10 mouse cellular contexts compared by ENCODE assay signal in the genomic region with DNA sequence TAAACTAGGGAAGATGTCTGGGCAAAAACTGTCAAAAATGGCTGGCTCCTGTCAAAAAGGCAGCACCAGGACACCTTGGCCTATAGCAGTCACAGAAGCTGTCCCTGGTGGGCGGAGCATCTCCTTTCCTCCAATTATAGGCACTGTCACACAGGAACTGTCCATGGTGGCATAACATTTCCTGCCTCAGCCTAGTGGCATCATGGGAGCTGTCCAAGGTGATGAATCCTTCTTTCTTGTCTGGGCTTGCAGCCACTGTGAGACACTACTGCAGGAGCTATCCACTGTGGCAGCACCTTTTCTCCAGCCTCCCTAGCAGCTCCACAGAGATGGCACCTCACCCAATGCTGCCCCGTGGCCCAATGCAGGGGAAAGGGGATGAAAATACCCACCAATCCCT. TPM values are rescaled to one million over a fixed set of nuclear protein-coding genes. Genes with fewer than 3 reads are reported as not detected.
DNase-seq lines count a peak whose midpoint lies in the region; ATAC-seq lines count a peak whose summit lies in the region.
"Had no signal": no experiment of that assay in that cellular context is flagged by ENCODE, and none has a peak within 500 bp of the region (broad histone marks: within the 10 kb centered on the region; RNA-seq: fewer than 3 reads in every experiment).

No protein-coding gene starts in this region.

- ATAC-seq in kidney, embryonic 14.5 days (ENCODE audit: low FRiP score, low TSS enrichment) = peak; percentile 75; the same call in 1 of the 2 replicates
- no peak for ATAC-seq in erythroid progenitor cell, adult 5-6 weeks (replicated peaks; ENCODE audit: low FRiP score, poor library complexity, severe bottlenecking)

- 91% methylated on average over 2 of the region's 2 CpGs for WGBS in kidney, embryonic 14.5 days

- peak; percentile 5 for DNase-seq in adrenal gland, adult 2 months
- DNase-seq in adrenal gland, postnatal 4 days (ENCODE audit: low spot score in 2 of 2) = no peak
- peak; percentile 22 for DNase-seq in T-cell, adult 2 months (ENCODE audit: low spot score)
- DNase-seq in naive thymus-derived CD4-positive, alpha-beta T cell, adult 2 months (ENCODE audit: low read depth) = peak; percentile 58
- no peak for DNase-seq in left cerebral cortex, postnatal 36 days (ENCODE audit: low spot score in 2 of 2)
- no peak for DNase-seq in frontal cortex, adult 2 months (ENCODE audit: extremely low spot score in 1 of 2, low spot score in 1 of 2)

- H3K4me2 ChIP-seq in kidney, embryonic 14.5 days (replicated peaks; ENCODE audit: low read depth, low read length) = no peak overlapping the region
- H3K4me2 ChIP-seq: heart, embryonic 13.5 days; neural tube, embryonic 13.5 days had no signal

- H3K4me3 ChIP-seq in kidney, embryonic 14.5 days (ENCODE audit: low read length) = no peak overlapping the region
- H3K4me3 ChIP-seq: heart, embryonic 13.5 days; neural tube, embryonic 13.5 days had no signal

- H3K4me1 ChIP-seq in kidney, embryonic 14.5 days (ENCODE audit: control insufficient read depth, insufficient read depth, low read length) = no peaks in the 10 kb centered on the region
- H3K4me1 ChIP-seq: heart, embryonic 13.5 days; neural tube, embryonic 13.5 days had no signal

- no peaks in the 10 kb centered on the region for H3K36me3 ChIP-seq in kidney, embryonic 14.5 days (ENCODE audit: control insufficient read depth, insufficient read depth, low read length)

- 0 out of 2 replicates have a peak, but pooled peaks cover 2% of the 10 kb centered on the region for H3K9me3 ChIP-seq in kidney, embryonic 14.5 days (ENCODE audit: control insufficient read depth, low read length)
- H3K9me3 ChIP-seq: neural tube, embryonic 13.5 days had no signal

- H3K27ac ChIP-seq in kidney, embryonic 14.5 days (ENCODE audit: low read depth, low read length) = no peak overlapping the region
- H3K27ac ChIP-seq: heart, embryonic 13.5 days; neural tube, embryonic 13.5 days had no signal

- intact Hi-C loops in left cerebral cortex, postnatal 36 days (cut with DNase I) = no loop called here

- H3K9ac ChIP-seq in kidney, embryonic 14.5 days (ENCODE audit: low read depth, low read length) = no peak overlapping the region
- H3K9ac ChIP-seq: heart, embryonic 13.5 days; neural tube, embryonic 13.5 days had no signal

- H3K27me3 ChIP-seq in kidney, embryonic 14.5 days (ENCODE audit: control insufficient read depth, insufficient read depth, low read length) = no peaks in the 10 kb centered on the region
- H3K27me3 ChIP-seq: heart, embryonic 13.5 days; neural tube, embryonic 13.5 days had no signal

RNA-seq across cellular contexts. Expression of a gene that starts 28.3 kb away (rescaled TPM):
- total RNA-seq in adrenal gland, adult 2 months (2021) = 10 to 100 TPM in 1 of 2 experiments, 1 to 10 TPM in 1; 8.7 to 14.2 TPM
- polyA plus RNA-seq in adrenal gland, adult 2 months (2012; rRNA removed) = 3.9 and 4.3 TPM in 2 replicates
- 10 to 100 TPM; 14.5 to 19.7 TPM for total RNA-seq in adrenal gland, postnatal 4 days (2021)
- polyA plus RNA-seq in kidney, embryonic 14.5 days (2014; fragmentation: Nextera tagmentation; extraction: Ambion mirVana) = 9.4 and 10.5 TPM in 2 replicates
- 9.6 and 66.3 TPM in 2 replicates for total RNA-seq in erythroid progenitor cell, adult 5-6 weeks (2015; ENCODE audit: low replicate concordance)
- 6.5 and 7.9 TPM in 2 replicates for total RNA-seq in erythroid progenitor cell, adult 5-6 weeks (2017; ENCODE audit: low replicate concordance)
- total RNA-seq in left cerebral cortex, postnatal 36 days (2021) = 10 to 100 TPM; 13.9 to 14.1 TPM
- polyA plus RNA-seq in frontal cortex, adult 2 months (2012; rRNA removed) = 9.3 and 10.4 TPM in 2 replicates

RNA-seq across cellular contexts. Expression of a gene that starts 56.1 kb away (rescaled TPM):
- not detected for total RNA-seq in adrenal gland, adult 2 months (2021)
- not detected in 2 replicates for polyA plus RNA-seq in adrenal gland, adult 2 months (2012; rRNA removed)
- not detected for total RNA-seq in adrenal gland, postnatal 4 days (2021)
- polyA plus RNA-seq in kidney, embryonic 14.5 days (2014; fragmentation: Nextera tagmentation; extraction: Ambion mirVana) = 0.38 and 0.63 TPM in 2 replicates
- total RNA-seq in erythroid progenitor cell, adult 5-6 weeks (2015; ENCODE audit: low replicate concordance) = not detected in 2 replicates
- total RNA-seq in erythroid progenitor cell, adult 5-6 weeks (2017; ENCODE audit: low replicate concordance) = not detected in 2 replicates
- not detected for total RNA-seq in left cerebral cortex, postnatal 36 days (2021)
- polyA plus RNA-seq in frontal cortex, adult 2 months (2012; rRNA removed) = not detected in 2 replicates

Comparison
In these comparisons a context has a peak if more than half of its experiments do, and no peak if none do; other contexts are left out.
1. DNase-seq: peak in adrenal gland, adult 2 months (single experiment), T-cell, adult 2 months (single experiment) and naive thymus-derived CD4-positive, alpha-beta T cell, adult 2 months (single experiment); none in adrenal gland, postnatal 4 days (0 of 2), left cerebral cortex, postnatal 36 days (0 of 2) and frontal cortex, adult 2 months (0 of 2).